Mouse (Mus musculus): Measurements from ENCODE around the gene Dzip3. TPM values are rescaled to one million over a fixed set of nuclear protein-coding genes. Genes with fewer than 3 reads are reported as not detected.

The Dzip3 gene
- polyA plus RNA-seq, 1 experiment from 2014 or later: 26.3 TPM

GRCm38 (mm10) chr16:48911184-48911583 lies 82.8 kb downstream of the Dzip3 start:
- ATAC-seq (replicated peaks; ENCODE audit: insufficient number of reproducible peaks, low FRiP score, low TSS enrichment): no peak
- Histone ChIP-seq H3K36me3 (ENCODE audit: control insufficient read depth, insufficient read depth, low read length) (no peaks in the 10 kb centered on the region), H3K4me1 (ENCODE audit: control insufficient read depth, insufficient read depth, low read length) (no peaks in the 10 kb centered on the region), H3K4me3 (ENCODE audit: low read depth, low read length) (no peak overlapping the region), H3K4me2 (no peak overlapping the region), H3K9ac (ENCODE audit: low read depth, low read length) (no peak overlapping the region), H3K27me3 (ENCODE audit: control insufficient read depth, insufficient read depth, low read length) (no peaks in the 10 kb centered on the region), H3K27ac (ENCODE audit: low read depth, low read length) (no peak overlapping the region), H3K9me3 (replicated peaks; ENCODE audit: control insufficient read depth, low read length) (no peaks in the 10 kb centered on the region; the same call in 1 of the 2 replicates)
- WGBS (ENCODE audit: insufficient replicate concordance): 77% methylated on average over 1 of the region's 1 CpGs

GRCm38 (mm10) chr16:48899868-48900267 lies 94.1 kb downstream of the Dzip3 start:
- Histone ChIP-seq H3K4me1 (ENCODE audit: control insufficient read depth, insufficient read depth, low read length) (no peaks in the 10 kb centered on the region), H3K9me3 (replicated peaks; ENCODE audit: control insufficient read depth, low read length) (no peaks in the 10 kb centered on the region), H3K27me3 (ENCODE audit: control insufficient read depth, insufficient read depth, low read length) (no peaks in the 10 kb centered on the region), H3K36me3 (ENCODE audit: control insufficient read depth, insufficient read depth, low read length) (no peaks in the 10 kb centered on the region), H3K4me2 (no peak overlapping the region), H3K9ac (ENCODE audit: low read depth, low read length) (no peak overlapping the region), H3K27ac (ENCODE audit: low read depth, low read length) (no peak overlapping the region), H3K4me3 (ENCODE audit: low read depth, low read length) (no peak overlapping the region)
- ATAC-seq (replicated peaks; ENCODE audit: insufficient number of reproducible peaks, low FRiP score, low TSS enrichment): no peak
- WGBS (ENCODE audit: insufficient replicate concordance): 69% methylated on average over 1 of the region's 1 CpGs

- no peak for ATAC-seq (replicated peaks; ENCODE audit: insufficient number of reproducible peaks, low FRiP score, low TSS enrichment)
- H3K36me3 ChIP-seq (ENCODE audit: control insufficient read depth, insufficient read depth, low read length): no peaks in the 10 kb centered on the region
Measured at GRCm38 (mm10) chr16:48890733-48891132, 103.2 kb downstream of the Dzip3 start.

More at GRCm38 (mm10) chr16:48890733-48891132, 103.2 kb downstream of the Dzip3 start:
- H3K9me3 ChIP-seq (replicated peaks; ENCODE audit: control insufficient read depth, low read length): no peaks in the 10 kb centered on the region
- no peaks in the 10 kb centered on the region for H3K27me3 ChIP-seq (ENCODE audit: control insufficient read depth, insufficient read depth, low read length)
- no peak overlapping the region for H3K27ac ChIP-seq (ENCODE audit: low read depth, low read length)
- no peaks in the 10 kb centered on the region for H3K4me1 ChIP-seq (ENCODE audit: control insufficient read depth, insufficient read depth, low read length)
- no peak overlapping the region for H3K4me2 ChIP-seq
- no peak overlapping the region for H3K4me3 ChIP-seq (ENCODE audit: low read depth, low read length)
- 55% methylated on average over 2 of the region's 2 CpGs for WGBS (ENCODE audit: insufficient replicate concordance)
- no peak overlapping the region for H3K9ac ChIP-seq (ENCODE audit: low read depth, low read length)

Other genes with a start within 250 kb of the Dzip3 start
- 0.04 TPM in 1 of 2 replicates, not detected in the other for gene Trat1, start 222.1 kb downstream of the Dzip3 start, polyA plus RNA-seq (2014; fragmentation: Nextera tagmentation; extraction: Ambion mirVana)
- gene Retnlb, start 177.3 kb downstream of the Dzip3 start, polyA plus RNA-seq (2014; fragmentation: Nextera tagmentation; extraction: Ambion mirVana): not detected in 2 replicates
- not detected in 2 replicates for gene Retnla, start 151.6 kb downstream of the Dzip3 start, polyA plus RNA-seq (2014; fragmentation: Nextera tagmentation; extraction: Ambion mirVana)
- not detected in 2 replicates for gene Retnlg, start 121.5 kb downstream of the Dzip3 start, polyA plus RNA-seq (2014; fragmentation: Nextera tagmentation; extraction: Ambion mirVana)
- 30.0 and 32.3 TPM in 2 replicates for gene Cip2a, start within 50 bp of the Dzip3 start, polyA plus RNA-seq (2014; fragmentation: Nextera tagmentation; extraction: Ambion mirVana)
- gene Myh15, start 63.3 kb upstream of the Dzip3 start, polyA plus RNA-seq (2014; fragmentation: Nextera tagmentation; extraction: Ambion mirVana): not detected in 2 replicates